Mouse (Mus musculus) WW6 (cell line): ENCODE results near the gene Terf2.
"Not testable (repeated sequence)": the region's sequence is repeated elsewhere in the genome, so short reads cannot be mapped to it uniquely, and the experiment has no call there.

Experiments
- DNase-seq: peaks from one replicate; pipeline ENCODE4 v3.0.0-alpha.2; 2013; ENCODE audit warnings: low read depth, low spot score

Gene Terf2

GRCm38 (mm10) chr8:107114150-107115007, 18.0 kb upstream of the Terf2 start:
- no peak for DNase-seq

- no peak for DNase-seq
These were observed 16.9 kb upstream of the Terf2 start for GRCm38 (mm10) chr8:107113209-107113608.

DNA sequence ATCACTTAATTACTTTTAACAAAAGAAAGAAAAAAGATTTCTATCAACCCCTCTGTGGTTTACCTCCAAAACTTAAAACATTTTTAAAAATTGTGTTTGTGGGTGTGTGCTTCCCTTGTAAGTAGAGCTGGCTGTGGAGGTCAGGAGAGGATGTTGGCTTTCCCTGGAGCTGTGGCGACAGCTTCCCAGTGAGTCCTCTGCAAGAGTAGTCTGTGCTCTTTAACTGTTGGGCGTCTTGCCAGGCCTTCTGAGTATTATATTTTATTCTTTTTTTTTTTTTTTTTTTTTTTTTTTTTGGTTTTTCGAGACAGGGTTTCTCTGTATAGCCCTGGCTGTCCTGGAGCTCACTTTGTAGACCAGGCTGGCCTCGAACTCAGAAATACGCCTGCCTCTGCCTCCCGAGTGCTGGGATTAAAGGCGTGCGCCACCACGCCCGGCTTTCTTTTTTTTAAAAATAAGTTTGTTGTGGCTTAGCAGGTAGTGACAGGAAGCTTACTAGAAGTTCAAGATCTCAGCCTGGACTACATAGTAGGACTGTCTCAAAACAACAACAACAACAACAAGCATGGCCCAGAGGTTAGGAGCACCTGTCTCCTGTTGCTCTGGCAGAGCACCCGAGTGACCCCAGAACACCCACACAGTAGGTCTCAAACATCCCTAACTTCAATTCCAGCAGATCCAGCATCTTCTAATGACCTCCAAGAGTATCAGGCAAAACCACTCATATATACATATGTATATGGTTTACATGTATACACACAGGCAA, 15.2 kb upstream of the Terf2 start:
- DNase-seq = no peak

DNA sequence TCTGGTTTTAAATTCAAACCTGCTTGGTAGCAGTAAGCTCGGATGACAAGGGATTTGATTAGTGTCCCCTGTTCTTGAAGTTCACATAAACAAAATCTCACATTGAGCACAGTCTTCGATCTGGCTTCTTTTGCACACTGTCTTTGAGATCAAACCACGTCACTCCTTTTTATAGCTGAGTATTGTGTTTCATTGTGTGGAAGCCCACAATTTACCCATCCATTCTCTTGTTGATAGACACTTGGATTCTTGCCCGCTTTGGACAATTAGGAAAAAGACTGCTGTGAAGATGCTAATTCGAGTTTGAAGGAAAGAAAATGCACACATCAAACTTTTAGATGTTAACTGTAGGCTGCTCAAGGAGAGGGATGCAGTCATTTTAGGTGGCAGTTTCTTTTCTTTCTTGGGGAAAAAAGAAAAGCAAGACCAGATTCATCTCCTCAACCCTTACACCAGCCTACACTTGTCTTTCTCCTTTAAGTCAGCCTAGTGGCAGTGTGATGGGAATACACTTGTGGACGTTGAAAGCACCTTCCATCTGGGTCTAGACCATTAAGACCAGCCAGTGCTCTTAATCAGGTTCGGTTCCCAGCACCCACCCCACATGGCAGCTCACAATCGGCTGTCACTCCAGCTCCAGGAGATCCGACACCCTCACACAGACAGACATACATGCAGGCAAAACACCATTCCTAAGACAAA, 14.4 kb upstream of the Terf2 start:
- no peak for DNase-seq

DNA sequence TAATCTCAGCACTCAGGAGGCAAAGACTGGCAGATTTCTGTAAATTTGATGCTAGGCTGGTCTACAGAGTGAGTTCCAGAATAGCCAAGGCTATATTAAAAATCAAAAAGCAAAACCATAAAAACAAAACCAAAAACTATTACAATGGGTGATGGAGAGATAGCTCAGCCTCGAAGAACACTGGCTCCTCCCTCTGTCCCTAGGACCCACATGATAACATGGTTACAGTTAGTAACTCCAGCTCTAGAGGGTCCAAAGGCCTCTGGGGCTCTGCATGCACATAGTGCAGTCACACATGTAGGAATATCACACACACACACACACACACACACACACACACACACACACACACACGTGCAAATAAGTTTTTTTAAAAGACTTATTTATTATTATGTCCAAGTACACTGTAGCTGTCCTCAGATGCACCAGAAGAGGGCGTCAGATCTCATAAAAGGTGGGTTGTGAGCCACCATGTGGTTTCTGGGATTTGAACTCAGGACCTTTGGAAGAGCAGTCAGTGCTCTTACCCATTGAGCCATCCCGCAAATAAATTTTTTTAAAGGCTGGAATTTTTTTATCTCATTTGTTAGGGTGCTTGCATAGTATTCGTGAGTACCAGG, 13.6 kb upstream of the Terf2 start:
- no peak for DNase-seq

- DNase-seq = peak; percentile 85
These were observed 12.8 kb upstream of the Terf2 start for GRCm38 (mm10) chr8:107108978-107109720.

GRCm38 (mm10) chr8:107108089-107108488, 11.7 kb upstream of the Terf2 start:
- not testable (repeated sequence) for DNase-seq

DNA sequence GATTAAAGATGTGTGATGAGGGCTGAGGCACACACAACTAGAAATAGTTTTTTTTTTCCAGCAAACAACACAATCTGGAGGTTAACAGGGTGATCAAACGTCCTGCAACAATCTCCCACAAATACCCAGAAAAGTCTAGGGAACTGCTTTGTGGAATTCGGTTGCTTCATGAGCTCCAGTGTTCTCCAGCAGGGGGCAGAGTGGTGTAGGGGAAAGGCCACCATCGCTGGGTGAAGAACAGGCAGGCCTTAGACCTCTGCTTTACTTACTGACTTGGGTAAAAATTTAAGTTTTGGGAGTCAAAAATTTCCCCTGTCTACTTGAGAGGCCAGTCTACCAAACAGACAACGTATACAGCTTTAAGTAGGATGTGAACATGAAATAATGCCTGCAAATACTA, 8.2 kb upstream of the Terf2 start:
- no peak for DNase-seq

GRCm38 (mm10) chr8:107100635-107101034, 4.3 kb upstream of the Terf2 start:
- DNase-seq = no peak

GRCm38 (mm10) chr8:107095717-107096365, 506 bp downstream of the Terf2 start:
- DNase-seq = no peak

- no peak for DNase-seq
These were observed 5.8 kb downstream of the Terf2 start for GRCm38 (mm10) chr8:107090531-107090930.

DNA sequence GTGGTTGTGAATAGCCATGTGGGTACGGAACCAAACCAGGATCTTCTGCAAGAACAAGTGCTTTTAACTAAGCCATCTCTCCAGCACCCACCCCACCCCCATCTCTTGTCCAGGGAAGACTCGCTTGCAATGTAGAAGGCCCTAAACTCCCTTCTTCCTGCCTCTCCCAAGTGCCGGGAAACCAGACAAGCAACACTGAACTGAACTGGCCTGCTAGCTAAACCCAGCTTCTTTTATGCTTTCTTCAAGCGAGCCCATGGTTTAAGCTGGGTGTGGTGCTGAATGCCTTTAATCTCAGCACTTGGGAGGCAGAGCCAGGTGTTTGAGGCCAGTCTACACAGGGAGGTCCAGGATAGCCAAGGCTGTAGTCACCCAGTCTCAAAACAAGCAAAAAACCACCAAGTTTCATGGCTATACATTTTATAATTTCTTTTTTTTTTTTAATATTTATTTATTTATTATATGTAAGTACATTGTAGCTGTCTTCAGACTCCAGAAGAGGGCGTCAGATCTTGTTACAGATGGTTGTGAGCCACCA, 7.8 kb downstream of the Terf2 start:
- DNase-seq = no peak

DNA sequence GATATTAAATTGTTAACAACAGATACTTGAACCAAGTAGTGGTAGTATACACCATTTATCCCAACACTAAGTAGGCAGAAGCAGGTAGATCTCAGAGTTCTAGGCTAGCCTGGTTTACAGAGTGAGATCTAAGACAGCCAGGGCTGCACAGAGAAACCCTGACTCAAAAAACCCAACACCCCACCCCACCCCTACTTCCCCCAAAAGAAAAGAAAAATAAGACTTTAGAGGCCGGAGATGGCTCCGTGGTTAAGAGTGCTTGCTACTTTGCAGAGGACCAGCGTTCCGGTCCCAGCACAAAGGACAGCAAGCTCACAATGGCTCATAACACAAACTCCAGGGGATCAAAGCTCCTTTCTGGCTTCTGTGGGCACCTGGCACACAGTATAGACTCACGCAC, 10.3 kb downstream of the Terf2 start:
- no peak for DNase-seq

- DNase-seq = peak; percentile 69
These were observed 11.0 kb downstream of the Terf2 start for GRCm38 (mm10) chr8:107085358-107085757.

DNA sequence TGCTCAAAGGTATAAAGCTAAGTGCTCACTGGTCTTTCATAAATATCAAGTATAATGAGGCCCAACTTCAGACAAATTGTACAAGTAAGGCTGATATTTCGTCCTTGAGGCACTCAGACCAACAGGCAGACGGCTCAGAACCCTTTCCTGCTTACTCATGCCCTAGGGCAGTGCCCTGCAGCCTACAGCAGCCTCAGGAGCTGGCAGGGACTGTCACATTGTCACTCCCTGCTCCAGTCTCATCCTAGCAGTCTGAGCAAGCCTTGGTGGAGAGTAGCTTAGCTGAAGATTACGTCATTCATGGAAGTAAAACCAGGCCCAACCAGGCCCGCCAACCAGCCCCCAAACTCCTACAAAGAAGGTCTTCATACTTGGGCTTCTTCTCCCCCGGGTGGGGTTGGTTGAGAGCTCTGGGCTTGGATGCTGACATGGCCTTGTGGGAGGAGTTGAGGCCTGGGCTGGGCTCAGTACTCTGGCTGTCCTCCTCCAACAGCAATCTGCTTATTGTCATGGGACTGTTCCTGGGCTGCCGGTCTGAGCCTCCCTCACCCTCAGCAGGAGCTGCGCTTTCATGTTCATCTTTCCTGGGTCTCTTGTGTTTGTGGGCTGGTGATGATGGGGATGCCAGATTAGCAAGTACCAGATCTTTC, 20.0 kb downstream of the Terf2 start:
- no peak for DNase-seq

- DNase-seq = no peak
These were observed 22.2 kb downstream of the Terf2 start for GRCm38 (mm10) chr8:107074128-107074527.

DNA sequence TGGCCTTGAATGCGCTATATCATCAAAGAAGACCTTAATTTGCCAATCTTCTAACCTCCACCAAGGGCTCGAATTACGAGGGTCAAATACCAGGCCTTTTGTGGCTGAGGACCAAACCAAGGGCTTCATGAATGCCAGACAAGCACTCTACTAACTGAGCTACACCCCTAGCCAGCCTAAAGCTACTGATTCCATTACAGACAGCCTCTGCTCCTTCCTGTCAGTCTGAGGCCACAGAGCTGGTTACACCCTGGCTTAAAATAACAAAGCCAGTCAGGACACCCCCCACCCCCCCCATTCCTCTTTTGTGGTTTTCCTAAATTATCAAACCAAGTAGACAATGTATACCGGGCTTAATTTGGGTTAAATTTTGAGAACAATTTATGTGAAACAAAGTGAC, 22.6 kb downstream of the Terf2 start:
- DNase-seq = no peak

DNA sequence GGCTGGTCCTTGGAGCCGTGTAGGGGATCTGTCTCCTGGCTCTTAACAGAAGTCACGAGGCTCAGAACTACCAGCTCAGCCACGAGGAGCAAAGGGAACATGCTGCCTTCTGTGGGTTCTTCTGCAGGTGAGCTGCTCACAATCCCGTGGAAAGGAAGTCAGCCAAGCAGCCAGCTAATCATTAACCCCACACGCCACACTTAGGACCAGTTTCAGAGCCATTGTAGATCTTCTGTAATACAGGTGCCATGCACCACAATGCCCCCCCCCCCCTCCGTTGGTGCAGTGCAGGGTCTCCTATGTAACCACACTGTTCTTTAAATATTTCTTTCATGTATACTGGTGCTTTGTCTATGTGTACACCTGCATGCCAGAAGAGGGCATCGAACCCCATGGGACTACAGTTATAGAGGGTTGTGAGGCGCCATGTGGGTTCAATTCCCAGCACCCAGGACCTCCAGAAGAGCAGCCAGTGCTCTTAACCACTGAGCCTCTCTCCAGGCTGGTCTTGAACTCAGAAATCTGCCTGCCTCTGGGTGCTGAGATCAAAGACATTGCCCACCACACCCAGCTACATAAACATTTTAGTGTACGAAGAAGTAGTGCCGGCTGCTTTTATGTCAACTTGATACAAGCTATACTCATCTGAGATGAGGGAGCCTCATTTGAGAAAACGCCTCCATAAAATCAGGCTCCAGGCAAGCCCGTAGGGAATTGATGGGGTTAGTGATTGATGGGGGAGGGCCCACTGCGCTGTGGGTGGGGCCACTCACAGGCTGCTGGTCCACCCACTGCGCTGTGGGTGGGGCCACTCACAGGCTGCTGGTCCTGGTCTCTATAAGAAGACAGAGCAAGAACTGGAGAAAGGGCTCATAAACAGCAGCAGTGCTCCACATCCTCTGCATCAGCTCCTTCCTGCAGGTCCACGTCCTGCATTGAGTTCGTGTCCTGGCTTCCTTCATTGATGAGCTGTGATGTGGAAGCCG, 30.5 kb downstream of the Terf2 start, which contains the start of gene Tmed6:
Tmed6 (minus strand) TSS at position 134 of the 986 bp plus-strand sequence.
- DNase-seq = peak; percentile 64
